Mouse (Mus musculus) G1E (cell line): ENCODE measurements around the gene Scyl1. TPM values are rescaled to one million over a fixed set of nuclear protein-coding genes. Genes with fewer than 3 reads are reported as not detected.
"Not testable (repeated sequence)": the region's sequence is repeated elsewhere in the genome, so short reads cannot be mapped to it uniquely, and the experiment has no call there.

Experiments
- ATAC-seq: 2 replicates; pipeline ENCODE4 v1.8.0; 2016; ENCODE audit warnings: mild to moderate bottlenecking; ENCODE audit not compliant: insufficient number of reproducible peaks, poor library complexity, low FRiP score, severe bottlenecking; ENCODE audit errors: extremely low read depth
- DNase-seq: peaks from one replicate; pipeline ENCODE4 v3.0.0; 2012; ENCODE audit warnings: low spot score
- H3K27me3 ChIP-seq: 2 replicates; pipeline ENCODE4 v1.6.1; 2012; ENCODE audit warnings: mild to moderate bottlenecking, low read length, inconsistent platforms; ENCODE audit not compliant: insufficient read depth
- H3K36me3 ChIP-seq: replicated peaks from 2 replicates; pipeline ENCODE3; 2012; ENCODE audit warnings: mild to moderate bottlenecking, inconsistent platforms
- H3K4me1 ChIP-seq: 2 replicates; pipeline ENCODE4 v1.6.1; 2012; ENCODE audit warnings: low read depth, low read length, inconsistent platforms, mixed read lengths; ENCODE audit not compliant: insufficient read depth
- H3K4me3 ChIP-seq: 2 replicates; pipeline ENCODE4 v1.5.1; 2012; ENCODE audit warnings: low read depth, mild to moderate bottlenecking, inconsistent platforms, low read length, moderate library complexity, mixed read lengths
- H3K9me3 ChIP-seq: replicated peaks from 2 replicates; pipeline ENCODE4 v1.6.1; 2012; ENCODE audit warnings: inconsistent platforms
- CTCF ChIP-seq: IDR thresholded peaks from 2 replicates; pipeline ENCODE4 v1.5.1; 2012; ENCODE audit warnings: low read depth, low read length, inconsistent platforms, mixed read lengths
- GATA1 ChIP-seq: IDR thresholded peaks from 2 replicates; pipeline ENCODE4 v1.6.1; 2012; ENCODE audit warnings: borderline replicate concordance, low read length, inconsistent platforms, mixed read lengths
- GATA2 ChIP-seq: IDR thresholded peaks from 2 replicates; pipeline ENCODE4 v1.6.1; 2012; ENCODE audit warnings: low read depth, low read length, inconsistent platforms, borderline replicate concordance
- POLR2AphosphoS5 ChIP-seq: IDR thresholded peaks from 2 replicates; pipeline ENCODE4 v1.6.1; 2012; ENCODE audit warnings: low read depth, low read length, inconsistent platforms; ENCODE audit not compliant: insufficient replicate concordance
- TAL1 ChIP-seq: conservative IDR thresholded peaks from 2 replicates; pipeline ENCODE4 v1.6.1; 2012; ENCODE audit warnings: low read depth, low read length, inconsistent platforms, mixed read lengths
- polyA plus RNA-seq: library from polyadenylated mRNA; stranded (reverse); fragments of >175 nt; gene quantifications from 2 replicates; pipeline ENCODE4 v1.2.3, GENCODE M21; 2012
- total RNA-seq, 2 experiments: library from RNA; stranded (forward) in 1 of 2; stranded (reverse) in 1 of 2; fragments of 200-1000 nt in 1 of 2; fragments of >200 nt in 1 of 2; fragmentation: Nextera tagmentation in 1 of 2; gene quantifications; 2 replicates each; pipeline ENCODE4 v1.2.3; 2014 to 2017

Gene Scyl1
- total RNA-seq (2014; fragmentation: Nextera tagmentation) (27.7 and 37.5 TPM in 2 replicates), total RNA-seq (2017) (40.3 and 41.2 TPM in 2 replicates), polyA plus RNA-seq (65.6 and 72.6 TPM in 2 replicates)

- Histone ChIP-seq H3K9me3 (no peaks in the 10 kb centered on the region), H3K36me3 (peaks cover 42% of the 10 kb centered on the region), H3K27me3 (no peaks in the 10 kb centered on the region), H3K4me1 (peaks cover 28% of the 10 kb centered on the region), H3K4me3 (peak within 1 kb of the TSS; percentile 90)
- no peak for TF ChIP-seq GATA2
- no peak for TF ChIP-seq CTCF
- no peak for TF ChIP-seq TAL1
- no peak for TF ChIP-seq POLR2AphosphoS5
- TF ChIP-seq GATA1, result no peak
- DNase-seq (peak; percentile 96), ATAC-seq (peak; percentile 88)
Observed at GRCm38 (mm10) chr19:5770925-5771860, at the start of gene Scyl1. TSS of gene Scyl1 (minus strand) at chr19:5771419.

DNA sequence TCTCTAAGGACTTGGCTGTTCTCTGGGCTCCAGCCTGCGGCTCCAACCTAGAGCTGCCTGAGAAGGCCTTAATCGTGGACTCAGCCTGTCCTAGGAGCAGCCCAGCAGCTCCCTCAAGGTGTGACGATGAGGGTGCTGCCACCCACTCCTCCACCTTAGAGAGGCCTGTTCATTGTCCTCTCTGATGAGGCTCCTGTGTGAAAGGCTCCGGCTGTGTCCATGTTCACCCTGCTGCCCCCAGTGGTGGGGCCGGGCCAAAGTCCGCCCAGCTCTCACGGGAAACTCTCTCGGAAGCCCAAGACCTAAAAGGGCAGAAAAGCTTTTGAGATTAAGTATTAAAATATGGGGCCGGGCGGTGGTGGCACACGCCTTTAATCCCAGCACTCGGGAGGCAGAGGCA, 48.3 kb upstream of the Scyl1 start:
- ATAC-seq, result no peak
- DNase-seq, result no peak
- H3K9me3 ChIP-seq, result no peaks in the 10 kb centered on the region
- no peaks in the 10 kb centered on the region for H3K27me3 ChIP-seq
- peaks cover 53% of the 10 kb centered on the region for H3K4me1 ChIP-seq
- H3K4me3 ChIP-seq, result no peak overlapping the region
- H3K36me3 ChIP-seq, result peaks cover 25% of the 10 kb centered on the region
- TF ChIP-seq POLR2AphosphoS5 (no peak), GATA2 (no peak), CTCF (no peak), TAL1 (no peak), GATA1 (no peak)

DNA sequence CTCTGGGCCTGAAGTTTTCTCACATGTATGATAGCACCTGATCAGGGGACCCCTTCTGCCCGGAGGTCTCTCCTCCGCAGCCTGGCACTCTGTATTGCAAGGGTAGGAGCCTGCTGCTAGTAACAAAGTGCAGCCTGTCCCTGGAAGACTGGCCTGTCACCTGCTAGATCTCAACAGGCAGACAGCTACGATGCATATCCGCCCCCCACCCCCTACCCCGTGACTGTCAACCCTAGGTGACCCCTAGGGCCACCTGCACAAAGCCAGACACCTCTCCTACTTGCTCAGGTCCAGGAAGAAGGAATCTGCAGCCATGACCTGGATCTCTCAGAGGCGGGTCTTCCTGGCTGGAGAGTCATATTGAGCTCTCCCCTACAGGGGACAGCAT, 47.4 kb upstream of the Scyl1 start:
- ATAC-seq (no peak), DNase-seq (no peak)
- peak overlapping the region; percentile 58; the same call in 1 of the 2 replicates for H3K4me3 ChIP-seq
- peaks cover 15% of the 10 kb centered on the region for H3K36me3 ChIP-seq
- no peak for TF ChIP-seq GATA2
- no peak for TF ChIP-seq CTCF
- TF ChIP-seq GATA1, result no peak
- TF ChIP-seq TAL1, result no peak
- no peak for TF ChIP-seq POLR2AphosphoS5
- peaks cover 50% of the 10 kb centered on the region for H3K4me1 ChIP-seq
- H3K9me3 ChIP-seq, result no peaks in the 10 kb centered on the region
- H3K27me3 ChIP-seq, result no peaks in the 10 kb centered on the region

DNA sequence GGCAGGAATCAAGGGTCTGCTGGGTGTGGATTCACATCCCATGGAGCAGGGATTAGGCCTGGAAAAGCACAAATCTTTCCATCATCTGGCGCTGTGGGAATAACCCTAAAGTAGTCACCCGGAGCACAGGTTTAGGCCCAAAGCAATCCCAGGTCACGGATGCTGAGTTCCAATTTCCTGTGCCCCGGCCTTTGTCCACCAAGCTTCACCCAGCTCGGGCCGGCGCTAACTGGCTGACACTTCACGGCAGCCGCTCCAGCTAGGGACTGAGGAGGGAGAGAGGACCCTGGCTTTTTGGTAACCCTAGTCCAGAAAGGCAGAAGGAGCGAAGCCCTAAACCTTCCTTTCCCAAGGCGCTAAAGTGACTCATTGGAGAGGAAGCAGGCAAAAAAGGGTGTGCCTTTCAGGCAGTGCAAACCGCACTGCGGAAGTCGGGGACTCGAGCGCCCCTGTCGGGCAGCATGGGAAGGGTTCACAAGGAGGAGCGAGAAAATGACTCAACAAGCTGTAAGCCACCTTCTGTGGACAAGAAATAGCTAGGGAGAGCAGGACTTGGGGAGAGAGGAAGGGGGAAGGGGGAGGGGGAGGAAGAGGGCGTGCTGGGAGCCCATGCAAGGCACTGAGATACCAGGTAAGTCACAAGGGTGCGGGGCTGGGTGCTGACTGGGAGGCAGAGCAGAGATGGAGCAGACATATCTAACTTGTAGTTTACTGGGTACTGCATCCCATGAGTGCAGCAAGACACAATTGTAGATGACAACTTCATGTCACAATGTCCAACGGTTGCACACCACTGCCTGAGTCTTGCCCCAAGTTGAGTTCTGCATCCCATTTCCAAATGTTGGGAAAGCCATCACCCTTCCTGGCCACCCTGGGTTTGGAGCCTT, 46.7 kb upstream of the Scyl1 start:
- peak overlapping the region; percentile 58 for H3K4me3 ChIP-seq
- no peaks in the 10 kb centered on the region for H3K27me3 ChIP-seq
- H3K9me3 ChIP-seq, result no peaks in the 10 kb centered on the region
- ATAC-seq (peak; percentile 72), DNase-seq (peak; percentile 72)
- H3K36me3 ChIP-seq, result peaks cover 9% of the 10 kb centered on the region
- H3K4me1 ChIP-seq, result peaks cover 44% of the 10 kb centered on the region
- peak; percentile 79 for TF ChIP-seq CTCF
- TF ChIP-seq TAL1, result no peak

- peaks cover 50% of the 10 kb centered on the region for H3K4me1 ChIP-seq
- no peak; the same call in 1 of the 2 replicates for ATAC-seq
Observed at GRCm38 (mm10) chr19:5815928-5816327, 44.7 kb upstream of the Scyl1 start.

GRCm38 (mm10) chr19:5815010-5815409, 43.8 kb upstream of the Scyl1 start:
- no peak overlapping the region for H3K4me3 ChIP-seq

More at GRCm38 (mm10) chr19:5815928-5816327, 44.7 kb upstream of the Scyl1 start:
- H3K4me3 ChIP-seq, result no peak overlapping the region
- H3K9me3 ChIP-seq, result no peaks in the 10 kb centered on the region
- H3K27me3 ChIP-seq, result no peaks in the 10 kb centered on the region
- TF ChIP-seq POLR2AphosphoS5 (no peak), CTCF (no peak), GATA2 (no peak), GATA1 (no peak), TAL1 (no peak)
- no peak for DNase-seq
- H3K36me3 ChIP-seq, result no peaks in the 10 kb centered on the region

GRCm38 (mm10) chr19:5814048-5814447, 42.8 kb upstream of the Scyl1 start:
- not testable (repeated sequence) for H3K9me3 ChIP-seq, H3K36me3 ChIP-seq, ATAC-seq, H3K27me3 ChIP-seq, H3K4me3 ChIP-seq, DNase-seq
- peaks cover 62% of the 10 kb centered on the region for H3K4me1 ChIP-seq

More at GRCm38 (mm10) chr19:5815010-5815409, 43.8 kb upstream of the Scyl1 start:
- H3K36me3 ChIP-seq, result no peaks in the 10 kb centered on the region
- no peak for ATAC-seq
- H3K9me3 ChIP-seq, result no peaks in the 10 kb centered on the region
- H3K4me1 ChIP-seq, result peaks cover 59% of the 10 kb centered on the region
- TF ChIP-seq GATA1 (no peak), GATA2 (no peak), CTCF (no peak), TAL1 (no peak), POLR2AphosphoS5 (no peak)
- H3K27me3 ChIP-seq, result no peaks in the 10 kb centered on the region
- DNase-seq, result no peak
